Mouse (Mus musculus) embryo, embryonic 9.5 days (tissue): ENCODE measurements at regions not wholly inside any gene's neighbourhood (a gene's known extent, or its start where the extent isn't known, plus 50 kb on each side); places are given as distances from the start of the nearest gene placed in this dataset.
"Not testable (repeated sequence)": the region's sequence is repeated elsewhere in the genome, so short reads cannot be mapped to it uniquely, and the experiment has no call there.

ENCODE experiments used
- DNase-seq: peaks from one replicate; pipeline ENCODE4 v3.0.0-alpha.2; 2017; ENCODE audit errors: extremely low spot score

DNA sequence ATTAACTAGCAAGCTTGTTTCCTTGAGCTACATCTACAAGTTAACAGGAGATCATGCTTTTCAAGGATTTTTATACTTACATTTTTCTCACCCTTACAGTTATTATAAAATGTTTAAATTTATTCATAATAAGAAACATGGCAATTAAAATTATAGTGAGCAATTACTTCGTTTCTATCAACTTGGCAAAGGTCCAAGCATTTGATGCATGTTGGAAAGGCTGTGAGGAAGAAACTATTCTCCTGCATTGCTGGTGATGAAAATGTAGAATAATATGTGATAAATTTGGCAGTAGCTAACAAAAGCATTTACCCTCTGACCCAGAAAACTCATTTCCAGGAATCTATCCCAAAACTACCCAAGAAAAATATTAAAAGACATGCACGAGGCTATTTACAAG lies 114.8 kb upstream of the Vrk2 start:
- DNase-seq, result no peak

DNA sequence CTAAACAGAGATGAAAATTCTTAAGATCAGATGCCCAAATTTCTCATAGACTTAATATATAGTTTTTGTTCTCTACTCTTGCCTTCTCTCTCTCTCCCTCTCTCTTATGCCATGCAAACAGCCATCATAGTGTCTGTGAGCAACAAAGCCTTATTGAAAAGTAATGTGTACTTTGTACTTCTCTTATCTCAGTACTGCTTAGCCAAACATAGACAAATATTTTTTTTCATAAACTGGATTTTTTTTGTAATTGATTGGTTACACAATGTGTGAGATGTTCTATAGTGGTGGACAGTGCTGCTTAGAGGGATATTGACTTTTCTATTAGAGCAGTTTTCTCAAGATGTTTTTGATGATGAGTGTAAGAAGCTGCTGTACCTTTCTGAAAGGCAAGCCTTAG lies 90.1 kb upstream of the Vrk2 start:
- DNase-seq, result no peak

DNA sequence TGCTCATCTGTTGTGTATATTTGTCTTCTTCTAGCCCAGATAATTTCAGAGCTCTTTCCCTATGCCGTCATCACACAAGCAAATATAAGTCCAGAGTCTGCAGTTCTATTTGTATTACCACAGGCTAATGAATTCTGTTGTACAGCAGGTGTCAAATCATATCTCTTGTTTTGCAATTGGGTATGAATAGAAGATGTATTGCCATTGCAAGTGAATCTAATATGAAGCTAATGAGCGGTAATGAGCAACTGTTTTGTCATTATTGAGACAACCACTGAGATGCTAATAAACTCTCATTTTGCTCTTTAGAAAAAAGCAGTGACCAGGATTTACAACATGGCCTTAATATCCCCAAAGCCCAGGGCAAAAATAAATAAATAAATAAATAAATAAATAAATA lies 73.5 kb upstream of the Vrk2 start:
- no peak for DNase-seq

DNA sequence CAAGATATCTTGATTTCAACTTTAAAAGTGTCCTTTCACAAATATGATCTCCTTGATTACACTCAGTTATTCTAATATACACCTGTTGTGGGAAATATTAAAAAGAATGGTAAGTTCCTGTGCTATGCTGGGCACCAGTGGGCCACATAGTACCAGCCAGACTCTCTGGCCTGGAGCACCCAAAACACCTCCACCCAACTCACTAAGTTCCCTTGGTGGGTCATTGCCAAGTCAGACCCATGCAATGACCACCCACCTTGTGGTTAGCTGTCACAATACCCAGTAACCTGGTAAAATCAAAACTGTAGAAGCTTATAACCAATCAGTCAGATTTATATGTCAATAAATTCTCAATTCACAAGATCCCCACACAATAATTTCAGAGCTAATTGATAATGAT lies 67.1 kb upstream of the Vrk2 start:
- no peak for DNase-seq

DNA sequence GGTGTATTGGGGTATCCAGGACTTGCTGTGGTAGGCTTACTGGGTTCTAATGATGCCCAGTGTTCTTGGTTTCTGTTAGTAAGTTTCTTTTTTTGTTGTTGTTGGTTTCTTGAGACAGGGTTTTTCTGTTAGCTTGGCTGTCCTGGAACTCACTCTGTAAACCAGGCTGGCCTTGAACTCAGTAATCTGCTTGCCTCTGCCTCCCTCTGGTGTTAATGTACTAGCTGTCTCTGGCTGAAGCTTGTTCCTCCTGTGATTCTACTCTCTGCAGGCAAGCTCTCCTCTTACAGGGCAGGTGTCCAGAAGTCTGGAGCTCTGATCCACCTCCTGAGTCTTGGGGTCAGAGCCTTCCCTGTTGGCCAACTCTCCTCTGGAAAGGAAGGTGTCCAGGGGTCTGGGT lies 55.4 kb upstream of the Vrk2 start:
- DNase-seq, result not testable (repeated sequence)
